Mouse (Mus musculus) testis, adult 2 months (tissue): ENCODE measurements at regions not wholly inside any gene's neighbourhood (a gene's known extent, or its start where the extent isn't known, plus 50 kb on each side); places are given as distances from the start of the nearest gene placed in this dataset.

Source experiments
- CTCF ChIP-seq: fragments of 200-500 bp; IDR thresholded peaks from 2 replicates; pipeline ENCODE4 v1.5.1; 2012; ENCODE audit warnings: low read depth, mild to moderate bottlenecking, inconsistent platforms, low read length, moderate library complexity; ENCODE audit not compliant: control insufficient read depth, insufficient read depth, insufficient replicate concordance
- POLR2A ChIP-seq: fragments of 200-500 bp; IDR thresholded peaks from 2 replicates; pipeline ENCODE4 v1.6.1; 2012; ENCODE audit warnings: low read depth, mild to moderate bottlenecking, inconsistent platforms, low read length, moderate library complexity; ENCODE audit not compliant: control insufficient read depth

DNA sequence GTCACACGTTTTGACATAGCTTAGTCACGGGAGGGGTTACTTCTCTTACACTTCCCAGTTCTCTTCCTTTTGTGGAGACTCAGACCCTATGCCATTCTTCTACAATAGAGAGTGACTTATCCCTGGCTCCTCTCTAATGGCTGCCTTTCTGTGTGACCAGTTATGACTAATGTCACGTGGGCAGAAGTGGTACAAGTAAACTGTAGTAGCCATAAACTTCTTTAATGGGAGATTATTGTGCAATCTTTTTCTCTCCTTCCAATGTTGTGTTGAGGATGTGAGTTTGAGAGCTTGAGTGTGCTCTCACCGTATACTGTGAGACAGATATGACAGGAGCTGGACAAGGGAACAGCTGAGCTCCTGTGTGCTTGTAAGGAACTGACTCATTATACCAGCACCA lies 161.9 kb upstream of the Tas2r119 start:
- TF ChIP-seq CTCF: no peak
- TF ChIP-seq POLR2A: no peak
